Mouse (Mus musculus) heart, adult 11 months (tissue): ENCODE data around the gene 3830406C13Rik.

ENCODE experiments used
- DNase-seq: peaks from one replicate; pipeline ENCODE4 v3.0.0; 2022

The 3830406C13Rik gene

DNA sequence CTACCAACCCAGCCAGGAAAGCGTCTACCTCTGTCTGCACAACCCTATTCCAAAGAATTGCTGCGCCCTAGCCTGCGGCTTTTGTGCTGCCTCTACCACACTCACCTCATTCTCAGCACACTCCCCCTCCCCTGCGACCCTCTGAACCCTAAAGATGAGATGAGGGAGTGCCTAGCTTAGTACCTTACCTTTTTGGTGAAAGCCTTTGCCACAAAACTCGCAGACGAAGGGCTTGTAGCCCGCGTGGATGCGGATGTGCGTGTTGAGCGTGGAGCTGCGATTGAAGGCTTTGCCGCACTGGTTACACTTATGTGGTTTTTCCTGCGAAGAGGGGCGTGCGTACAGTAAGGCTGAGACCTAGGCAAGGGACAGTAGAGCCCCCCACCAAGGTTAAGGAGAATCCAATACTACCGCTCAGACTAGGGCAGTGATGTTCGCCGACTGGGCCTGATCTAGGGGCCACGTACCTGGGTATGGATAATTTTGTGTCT, 59.5 kb downstream of the 3830406C13Rik start:
- DNase-seq, result peak; percentile 66

DNA sequence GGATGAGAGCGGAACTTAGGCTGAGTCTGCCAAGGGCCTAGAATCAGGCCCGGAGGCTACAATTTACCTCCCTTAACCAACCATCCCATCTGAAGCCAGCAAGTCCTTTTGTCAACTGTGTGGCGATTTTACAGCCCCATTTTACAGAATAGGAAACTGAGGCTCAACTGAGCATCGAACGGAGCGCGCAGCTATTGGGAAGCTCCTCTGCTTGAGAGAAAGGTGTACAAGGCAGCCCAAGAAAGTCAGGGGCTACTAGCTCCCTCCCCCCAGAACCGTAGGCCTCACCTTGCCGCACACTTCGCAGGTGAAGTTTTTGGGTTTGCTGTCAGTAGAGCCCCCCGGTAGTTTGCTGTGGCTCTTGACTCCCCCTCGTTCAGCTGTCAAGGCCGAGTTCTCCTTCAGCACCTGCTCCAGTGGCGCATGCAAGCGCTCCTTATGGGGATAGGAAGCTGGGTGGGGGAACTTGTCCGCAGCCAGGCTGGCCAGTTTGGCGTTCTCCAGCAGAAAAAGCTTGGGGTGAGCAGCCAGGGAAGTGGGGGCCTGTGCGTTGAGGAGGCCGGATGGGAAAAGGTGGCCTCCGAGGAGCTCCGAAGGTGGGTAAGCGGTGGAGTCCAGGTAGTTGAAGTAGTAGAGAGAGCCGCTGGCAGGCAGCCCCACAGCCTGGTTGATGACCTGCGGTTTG, 60.2 kb downstream of the 3830406C13Rik start:
- DNase-seq, result peak; percentile 63

DNA sequence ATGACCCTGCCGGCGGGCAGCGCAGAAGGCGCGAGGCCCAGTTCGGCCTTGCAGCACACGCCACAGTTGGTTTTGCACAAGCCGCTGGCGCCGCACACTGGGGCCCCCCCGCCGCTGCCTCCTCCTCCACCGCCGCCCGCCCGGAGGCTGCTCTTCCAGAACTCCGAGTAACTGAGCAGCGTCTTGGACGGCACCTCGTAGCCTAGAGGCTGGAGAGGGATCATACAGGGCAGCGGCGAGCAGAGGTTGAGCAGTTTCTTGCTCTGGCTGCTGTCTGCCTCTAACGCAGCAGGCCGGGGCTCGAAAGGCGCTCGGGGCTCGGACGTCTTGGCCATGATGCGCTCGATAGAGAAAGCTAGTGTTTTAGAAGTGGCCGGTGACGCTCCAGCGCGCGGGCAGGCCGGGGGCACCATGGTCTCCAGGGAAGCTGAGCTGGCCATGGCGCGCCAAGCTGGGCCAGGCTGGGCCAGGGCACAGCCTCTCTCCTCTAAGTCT, 60.8 kb downstream of the 3830406C13Rik start:
- DNase-seq, result peak; percentile 69

DNA sequence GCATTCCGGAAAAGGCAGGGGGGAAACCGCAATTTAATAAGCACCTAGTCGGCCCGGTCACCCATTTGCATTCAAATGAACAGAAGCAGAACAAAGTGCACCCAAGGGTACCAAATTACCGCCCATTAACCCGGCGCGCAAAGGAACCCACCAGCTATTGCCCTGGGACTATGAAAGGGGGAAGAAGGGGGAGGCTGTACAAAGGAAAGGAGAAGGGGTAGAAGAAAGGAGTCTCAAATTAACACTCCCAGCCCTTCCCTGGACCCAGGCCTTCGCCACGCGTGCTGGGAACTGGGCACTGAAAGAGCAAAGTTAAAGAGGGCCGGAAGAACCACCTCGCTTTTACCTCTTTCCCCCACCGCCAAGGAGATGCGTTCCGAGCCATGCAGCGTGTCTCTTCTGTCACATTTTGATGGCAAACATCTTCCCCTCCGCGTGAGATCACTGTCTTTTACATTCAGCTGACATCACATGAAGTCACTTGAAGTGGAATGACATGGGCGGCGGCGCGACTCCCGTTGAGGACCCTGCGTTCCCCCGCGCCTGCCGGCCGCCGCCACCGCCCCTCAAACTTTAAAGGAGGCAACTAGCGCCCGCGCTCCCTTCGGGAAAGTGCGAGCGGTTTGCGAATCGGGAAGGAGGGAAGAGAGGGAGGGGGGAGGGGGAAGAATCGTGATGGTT, 61.4 kb downstream of the 3830406C13Rik start:
- peak; percentile 81 for DNase-seq

DNA sequence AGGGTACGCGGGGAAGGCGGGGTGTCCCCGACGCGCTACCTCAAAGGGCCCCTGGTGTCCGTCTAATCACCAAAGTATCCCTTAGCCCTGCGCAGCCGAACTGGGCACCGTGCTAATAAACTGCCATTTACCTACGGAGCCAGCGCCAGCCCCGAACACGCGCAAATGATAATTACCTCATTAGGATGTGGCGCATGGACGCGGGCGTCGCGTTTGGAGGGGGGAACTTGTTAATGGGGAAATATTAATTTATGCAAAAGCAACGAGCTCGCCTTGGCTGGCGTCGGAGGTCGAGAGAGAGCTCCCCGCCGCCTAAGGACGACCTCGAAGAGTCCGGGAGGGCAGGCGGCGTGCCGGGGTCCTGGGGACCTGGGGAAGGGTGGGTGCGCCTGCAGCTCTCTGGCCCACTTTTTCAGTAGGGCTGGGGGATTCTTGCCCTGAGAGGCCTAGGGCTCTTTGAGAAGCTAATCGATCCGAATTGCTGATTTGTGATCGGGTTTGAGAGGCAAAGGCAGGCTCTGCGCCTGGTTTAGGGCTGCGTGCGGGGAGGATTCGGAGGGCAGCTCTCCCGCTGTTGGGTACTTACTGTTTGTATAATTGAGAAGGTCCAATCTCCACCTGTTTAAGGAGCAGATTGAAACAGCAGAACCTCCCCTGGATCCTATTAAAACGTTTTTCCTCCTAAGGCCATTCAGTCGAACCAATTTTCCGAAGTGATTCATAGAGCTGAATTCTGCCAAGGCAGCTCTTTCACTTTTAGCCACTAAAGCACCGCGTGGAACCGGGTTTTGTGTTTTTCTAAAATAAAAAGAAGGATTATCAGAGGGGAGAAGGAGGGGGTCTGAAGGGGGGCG, 62.3 kb downstream of the 3830406C13Rik start:
- DNase-seq, result peak; percentile 70

DNA sequence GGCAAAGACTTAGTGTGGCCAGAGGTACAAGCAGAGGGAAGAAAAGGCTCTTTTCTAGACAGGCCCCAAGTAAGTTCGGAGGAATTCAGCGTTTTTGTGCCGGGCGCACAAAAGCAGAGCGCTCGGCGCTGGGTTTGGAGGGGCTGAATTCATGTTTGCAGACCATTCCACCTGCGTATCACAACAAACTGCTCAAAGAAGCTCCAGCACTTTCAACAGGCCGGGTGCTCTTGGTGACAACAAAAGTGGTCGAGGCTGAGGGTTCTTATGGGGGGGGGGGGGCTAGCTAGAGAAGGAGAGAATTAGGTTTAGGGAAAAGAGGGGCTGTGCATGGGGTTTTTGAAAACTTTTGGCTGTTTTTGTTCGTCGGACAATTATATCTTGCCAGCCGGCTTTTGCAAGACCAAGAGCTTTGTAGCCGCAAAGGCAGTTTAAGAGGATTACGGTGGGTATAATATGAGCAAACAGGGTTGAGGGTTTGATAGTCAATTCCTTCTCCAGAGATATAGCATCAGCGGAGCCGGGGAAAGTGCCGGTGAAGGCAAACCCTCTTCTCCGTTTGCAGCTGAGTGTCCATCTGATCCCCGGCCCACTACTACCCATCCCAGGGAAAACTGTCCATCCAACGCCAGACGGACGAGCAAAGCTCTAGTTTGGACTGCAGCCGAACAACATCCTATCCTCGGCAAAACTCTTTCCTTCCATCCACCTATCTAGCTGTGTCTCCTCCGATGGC, 63.1 kb downstream of the 3830406C13Rik start:
- peak; percentile 76 for DNase-seq

DNA sequence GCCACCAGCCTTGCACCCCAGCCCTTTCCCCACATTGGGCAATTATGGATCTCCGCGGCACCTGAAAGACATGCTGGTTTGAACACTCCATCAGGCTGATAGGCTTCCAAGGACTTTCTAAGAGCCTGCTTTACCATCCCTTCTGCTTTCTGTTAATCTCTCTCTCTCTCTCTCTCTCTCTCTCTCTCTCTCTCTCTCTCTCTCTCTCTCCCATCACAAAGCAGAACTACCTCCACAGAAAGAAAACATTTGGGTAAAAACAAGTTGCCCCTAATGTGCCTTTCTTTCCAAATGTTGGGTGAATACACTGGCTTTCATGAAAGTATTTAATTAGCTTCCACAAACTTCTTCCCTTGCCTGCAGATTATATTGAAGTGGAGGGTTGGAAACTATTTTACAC, 64.1 kb downstream of the 3830406C13Rik start, which contains the start of gene Fezf2:
Fezf2 (minus strand) TSS at position 101 of the 400 bp plus-strand sequence.
- DNase-seq, result no peak

DNA sequence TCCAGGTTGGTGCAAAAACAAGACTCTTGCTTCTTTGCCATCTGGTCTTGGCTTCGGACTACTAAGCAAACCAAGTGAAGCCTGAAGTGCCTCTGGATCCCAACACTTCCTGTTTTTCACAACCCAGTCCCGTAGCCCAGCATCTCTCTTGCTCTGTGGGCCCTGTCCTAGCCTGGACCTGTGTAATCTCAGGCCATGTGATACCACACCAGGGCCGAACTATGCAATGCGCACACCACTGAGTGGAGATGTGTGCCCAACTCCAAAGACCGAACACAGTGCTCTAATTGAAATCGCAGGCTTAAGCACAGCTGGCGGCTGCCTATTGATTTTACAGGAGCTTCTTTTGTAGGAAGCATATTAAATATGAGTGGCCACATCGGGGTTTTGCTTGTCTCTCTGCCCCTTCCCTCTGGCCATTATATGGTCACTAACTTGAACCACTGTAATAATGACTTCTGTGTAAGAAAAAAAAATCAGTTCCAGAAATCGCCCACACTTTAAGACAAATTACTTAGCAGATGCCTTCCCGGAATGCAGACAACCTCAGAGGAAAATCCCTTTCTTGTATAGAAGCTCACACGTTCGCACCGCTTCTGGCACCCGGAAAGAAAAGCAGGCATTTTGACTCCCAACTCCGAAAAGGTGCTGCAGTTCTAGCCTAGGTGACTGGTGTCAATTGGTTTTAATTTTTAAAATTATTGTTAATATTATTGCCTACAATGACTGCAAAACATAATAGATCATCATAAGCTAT, 65.5 kb downstream of the 3830406C13Rik start:
- peak; percentile 74 for DNase-seq

DNA sequence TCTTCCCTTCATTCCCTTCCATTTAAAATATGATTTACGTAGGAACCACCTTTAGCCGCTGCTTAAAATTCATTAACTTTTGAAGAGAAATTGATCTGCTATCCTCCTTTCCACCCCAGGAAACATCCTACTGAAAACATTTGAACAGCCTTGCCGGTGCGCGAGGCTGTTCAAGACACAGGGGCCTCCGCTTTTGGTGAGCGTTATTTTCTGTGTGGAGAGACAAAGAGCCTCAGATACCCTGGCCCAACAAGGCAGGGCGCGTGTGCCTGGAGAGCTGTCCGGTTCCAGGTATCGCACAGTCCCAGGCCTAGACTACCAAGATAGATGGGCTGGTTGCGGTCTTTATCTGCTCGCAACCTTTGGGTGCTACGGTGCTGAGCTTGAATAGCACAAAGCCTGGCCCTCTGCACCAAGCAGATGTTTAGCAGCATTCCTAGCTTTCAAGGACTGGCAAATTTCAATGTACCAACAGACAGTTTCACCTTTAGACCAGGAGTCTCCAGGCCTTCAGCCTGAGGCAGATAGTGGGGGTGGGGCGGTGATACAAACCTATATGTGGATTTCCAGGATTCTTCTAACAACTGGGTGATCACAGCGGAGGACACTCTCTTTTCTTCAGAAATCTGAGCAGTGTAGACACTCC, 66.4 kb downstream of the 3830406C13Rik start:
- DNase-seq, result peak; percentile 79
